Mouse (Mus musculus) heart, postnatal 14 days (tissue): ENCODE data around the gene Atp5h. TPM values are rescaled to one million over a fixed set of nuclear protein-coding genes. Genes with fewer than 3 reads are reported as not detected.
"Not testable (repeated sequence)": the region's sequence is repeated elsewhere in the genome, so short reads cannot be mapped to it uniquely, and the experiment has no call there.

Experiments used
- DNase-seq, 2 experiments: peaks; one replicate each; pipeline ENCODE4 v3.0.0; 2021 to 2022
- intact Hi-C: fragments of 180-260 bp; cut with DNase I; formaldehyde crosslinking; loops from one replicate; pipeline ENCODE4 v1.15.1; 2025
- long read RNA-seq, 2 experiments: library from polyadenylated mRNA; stranded (forward); transcript quantifications; one replicate each; pipeline ENCODE4 v2.0.0; 2021
- total RNA-seq, 2 experiments: library from RNA; stranded (reverse); gene quantifications; 2 replicates each; pipeline ENCODE4 v1.2.3; 2021

Gene Atp5h
- 1,000 to 10,000 TPM; 2,066 to 2,137 TPM for total RNA-seq
- long read RNA-seq, experiment 1, transcript Atp5h-201 (6 exons, 625 nt), result major isoform, 735 of 828 reads
- long read RNA-seq, experiment 1, transcript Atp5h-208 (5 exons, 486 nt), result minor isoform, 46 of 828 reads
- long read RNA-seq, experiment 1, transcript Atp5h-204 (4 exons, 510 nt), result minor isoform, 7 of 828 reads
- long read RNA-seq, experiment 1, partial matches to known transcripts, result 2 of 828 reads
- long read RNA-seq, experiment 1, other reads (novel, unspliced or antisense), result 30 of 828 reads
- long read RNA-seq, experiment 2, transcript Atp5h-208 (5 exons, 486 nt), result minor isoform, 51 of 850 reads
- long read RNA-seq, experiment 2, transcript Atp5h-201 (6 exons, 625 nt), result major isoform, 758 of 850 reads
- long read RNA-seq, experiment 2, transcript Atp5h-204 (4 exons, 510 nt), result minor isoform, 10 of 850 reads
- long read RNA-seq, experiment 2, partial matches to known transcripts, result 3 of 850 reads
- long read RNA-seq, experiment 2, other reads (novel, unspliced or antisense), result 21 of 850 reads

- DNase-seq, result peak; percentile 95 to 96
- intact Hi-C loops, result loop anchor here (5.0 kb wide), 1 partner anchor 118 kb away; the partner anchor contains the start of gene Sumo2
Observed at GRCm38 (mm10) chr11:115419531-115420237, at the start of gene Atp5h, which contains the start of gene Kctd2. Atp5h (minus strand) TSS chr11:115419962. Kctd2 (plus strand) TSS chr11:115420128.

- DNase-seq, result no peak
- intact Hi-C loops, result no loop called here
Observed at GRCm38 (mm10) chr11:115467217-115467618, 47.5 kb upstream of the Atp5h start.

GRCm38 (mm10) chr11:115464851-115465250 lies 45.1 kb upstream of the Atp5h start:
- intact Hi-C loops, result no loop called here

GRCm38 (mm10) chr11:115463397-115463796 lies 43.6 kb upstream of the Atp5h start:
- intact Hi-C loops, result no loop called here
- DNase-seq, result no peak

More at GRCm38 (mm10) chr11:115464851-115465250, 45.1 kb upstream of the Atp5h start:
- no peak for DNase-seq

DNA sequence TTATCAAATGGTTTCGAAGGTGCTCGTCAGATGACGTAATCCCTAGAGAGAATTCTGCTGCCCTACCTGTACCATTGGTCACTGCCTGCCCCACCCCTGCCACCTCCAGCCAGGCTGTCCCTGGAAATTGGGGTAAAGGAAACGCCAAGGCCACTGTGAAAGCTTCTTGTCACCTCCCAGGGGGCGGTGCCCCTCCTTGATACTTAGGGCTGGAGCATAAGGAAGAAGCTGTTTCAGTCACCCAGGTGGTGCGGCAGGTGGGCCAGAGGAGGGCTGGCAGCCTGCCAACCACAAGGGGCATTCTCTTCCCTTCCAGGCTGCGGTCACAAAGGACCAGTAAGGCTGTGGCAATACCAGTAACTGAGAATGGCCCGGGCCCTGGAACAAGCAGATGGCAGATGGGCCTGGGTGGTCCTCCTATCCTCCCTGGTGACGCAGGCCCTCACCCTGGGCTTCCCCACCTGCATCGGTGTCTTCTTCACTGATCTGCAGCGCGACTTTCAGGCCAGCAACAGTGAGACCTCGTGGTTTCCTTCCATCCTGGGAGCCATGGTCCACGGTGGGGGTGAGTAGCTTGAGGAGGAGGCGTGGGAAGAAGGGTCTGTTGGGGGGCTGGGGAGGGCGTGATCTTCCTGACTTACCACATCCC lies 42.6 kb upstream of the Atp5h start, which contains the start of gene Slc16a5:
TSS of gene Slc16a5 (plus strand) at position 232 of the 649 bp plus-strand sequence.
- no peak for DNase-seq
- intact Hi-C loops, result no loop called here

GRCm38 (mm10) chr11:115461846-115462242 lies 42.1 kb upstream of the Atp5h start:
- no peak for DNase-seq
- intact Hi-C loops, result no loop called here

DNA sequence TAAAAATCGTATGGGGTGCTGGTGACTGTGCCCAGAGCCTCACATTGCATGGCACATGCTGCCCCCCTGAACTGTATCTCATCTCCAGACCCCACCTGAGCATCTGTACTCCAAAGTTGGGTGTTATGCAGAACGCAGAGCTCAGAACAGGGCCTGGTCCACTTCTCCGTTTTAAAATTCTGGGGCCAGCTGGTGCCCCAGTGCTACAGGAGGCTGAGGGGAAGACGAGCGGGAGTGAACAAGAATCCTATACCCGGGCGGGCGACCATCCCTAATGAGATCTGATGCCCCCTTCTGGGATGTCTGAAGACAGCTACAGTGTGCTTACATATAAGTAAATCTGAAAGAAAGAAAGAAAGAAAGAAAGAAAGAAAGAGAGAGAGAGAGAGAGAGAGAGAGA lies 41.2 kb upstream of the Atp5h start:
- DNase-seq, result no peak
- intact Hi-C loops, result no loop called here

DNA sequence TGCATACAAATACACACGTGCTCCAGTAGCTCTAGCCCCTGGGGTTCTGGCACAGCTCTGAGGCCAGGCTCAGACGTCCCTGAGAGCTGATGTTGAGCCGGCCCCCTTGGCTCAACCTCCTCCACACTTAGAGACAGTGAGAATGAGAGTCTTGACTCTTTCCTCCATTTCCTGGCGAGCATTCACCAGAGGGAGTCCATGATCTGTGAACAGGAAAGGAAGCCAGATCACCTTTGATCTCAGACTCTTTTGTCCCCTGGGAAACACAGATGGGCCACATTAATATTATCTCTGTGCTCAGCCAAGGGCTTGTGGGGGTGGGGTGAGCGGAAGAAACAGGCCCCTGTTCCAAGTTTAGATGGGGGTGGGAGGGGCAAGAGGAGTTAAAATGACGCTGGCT lies 37.6 kb upstream of the Atp5h start:
- intact Hi-C loops, result no loop called here
- DNase-seq, result no peak

- intact Hi-C loops, result no loop called here
- no peak for DNase-seq
Observed at GRCm38 (mm10) chr11:115456182-115456581, 36.4 kb upstream of the Atp5h start.

DNA sequence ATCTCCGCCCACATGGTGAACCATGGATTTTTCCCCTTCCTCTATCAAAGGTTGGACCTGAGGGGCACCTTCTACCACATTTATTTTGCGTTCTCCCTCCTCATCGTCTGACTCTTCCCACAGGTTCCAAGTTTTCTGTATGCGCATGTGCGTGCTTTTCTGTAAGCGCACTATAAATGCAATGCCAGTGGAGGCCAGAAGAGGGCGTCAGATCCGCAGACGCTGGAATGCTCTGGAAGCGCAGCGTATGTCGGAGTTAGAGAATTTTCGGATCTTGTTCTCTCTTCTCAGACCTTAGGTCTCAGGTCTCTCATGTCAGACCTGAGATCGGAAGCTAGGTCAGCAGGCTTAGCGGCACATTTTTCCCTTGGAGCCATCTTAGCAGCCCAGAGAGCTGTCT lies 35.9 kb upstream of the Atp5h start:
- no peak for DNase-seq
- intact Hi-C loops, result no loop called here

DNA sequence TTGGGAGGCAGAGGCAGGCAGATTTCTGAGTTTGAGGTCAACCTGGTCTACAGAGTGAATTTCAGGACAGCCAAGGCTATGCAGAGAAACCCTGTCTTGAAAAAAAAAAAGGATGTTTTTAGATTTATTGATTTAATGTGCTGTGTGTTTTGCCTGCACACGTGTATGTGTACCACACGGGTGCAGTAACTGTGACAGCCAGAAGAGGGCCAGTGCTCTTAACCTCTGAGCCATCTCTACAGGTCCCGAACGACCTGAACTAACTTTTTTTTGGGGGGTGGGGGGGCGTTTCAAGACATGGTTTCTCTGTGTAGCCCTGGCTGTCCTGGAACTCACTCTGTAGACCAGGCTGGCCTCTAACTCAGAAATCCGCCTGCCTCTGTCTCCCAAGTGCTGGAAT lies 35.1 kb upstream of the Atp5h start:
- intact Hi-C loops, DNase-seq: not testable (repeated sequence)

DNA sequence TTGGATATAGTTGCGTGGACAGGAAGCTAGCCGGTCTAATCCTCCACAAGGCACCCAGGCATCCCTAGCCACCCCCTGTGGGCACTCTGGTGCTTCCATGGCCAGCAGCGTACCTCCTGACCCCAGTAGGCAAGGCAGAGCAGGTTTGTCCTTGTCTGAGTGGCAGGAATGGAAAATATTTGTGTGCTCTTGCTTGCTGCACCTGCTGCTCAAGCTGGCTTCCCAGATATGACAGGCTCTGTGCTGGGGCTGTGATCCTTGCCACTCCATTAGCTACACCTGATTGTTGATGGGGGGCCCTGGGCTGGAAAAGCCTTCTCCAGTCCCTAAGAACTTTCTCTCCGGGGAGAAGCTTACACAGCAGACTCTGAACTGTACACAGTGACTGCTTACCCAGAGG lies 33.5 kb upstream of the Atp5h start:
- intact Hi-C loops, result no loop called here
- DNase-seq, result no peak

- intact Hi-C loops, result no loop called here
- no peak for DNase-seq
Observed at GRCm38 (mm10) chr11:115452281-115452860, 32.6 kb upstream of the Atp5h start.

- DNase-seq, result no peak
- intact Hi-C loops, result no loop called here
Observed at GRCm38 (mm10) chr11:115451781-115452241, 32.0 kb upstream of the Atp5h start.

DNA sequence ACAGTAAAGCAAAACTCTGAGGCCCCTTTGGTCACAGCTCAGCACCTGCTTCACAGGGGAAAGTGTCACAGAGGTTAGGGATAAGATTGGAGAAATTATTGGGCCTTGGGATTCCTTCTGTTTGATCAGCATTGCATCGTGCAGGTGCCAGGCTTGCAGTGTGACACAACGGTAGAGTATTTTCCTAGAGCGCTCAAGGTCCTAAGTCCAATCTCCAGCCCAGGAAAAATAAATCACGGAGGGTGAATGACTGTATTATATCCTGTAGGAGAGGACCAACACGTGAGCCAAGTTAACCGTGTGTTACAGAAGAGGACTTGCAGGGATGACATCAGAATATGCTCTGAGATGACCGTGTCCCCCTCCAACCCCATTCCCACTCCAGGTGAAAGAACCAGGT lies 30.4 kb upstream of the Atp5h start:
- DNase-seq, result no peak
- intact Hi-C loops, result no loop called here

DNA sequence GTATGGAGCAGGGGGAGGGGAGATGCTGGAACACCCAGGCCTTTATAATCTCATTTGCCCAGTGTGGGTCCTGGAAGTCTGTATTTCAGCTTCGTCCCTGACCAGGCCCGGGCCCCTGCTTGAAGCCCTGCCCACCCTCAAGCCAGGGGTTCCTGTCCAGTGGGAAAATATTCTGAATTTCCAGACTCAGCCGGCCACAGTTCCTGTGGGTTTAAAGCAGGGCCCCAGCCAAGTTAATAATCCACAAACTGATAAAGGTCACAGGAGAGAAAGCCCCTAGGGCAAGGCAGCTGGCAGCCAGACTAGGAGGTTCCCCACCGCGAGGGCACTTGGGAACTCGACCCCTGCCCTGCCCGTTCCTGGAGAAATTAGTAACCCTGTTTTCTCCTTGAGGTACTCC lies 29.2 kb upstream of the Atp5h start:
- no peak for DNase-seq
- intact Hi-C loops, result no loop called here

DNA sequence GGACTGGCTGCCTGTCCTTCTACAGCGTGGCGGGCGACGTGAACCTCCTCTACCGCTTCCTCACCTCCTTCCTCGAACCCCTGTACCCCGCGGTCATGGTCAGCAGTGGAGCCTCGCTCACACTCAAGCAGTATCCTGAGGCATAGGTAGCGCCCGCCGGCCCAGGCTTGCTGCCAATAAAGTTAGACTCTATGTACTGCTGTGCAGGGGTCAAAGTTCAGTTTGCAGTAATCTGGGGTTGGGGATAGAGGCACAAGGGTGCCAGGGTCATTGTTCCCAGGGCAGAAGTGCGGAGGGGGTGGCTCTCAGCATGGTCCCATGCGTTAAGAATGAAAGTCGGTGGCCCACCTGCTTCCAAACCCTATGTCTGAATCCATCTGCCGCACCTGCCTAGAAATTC lies 28.3 kb upstream of the Atp5h start:
- DNase-seq, result no peak
- intact Hi-C loops, result no loop called here

- intact Hi-C loops, result no loop called here
- no peak for DNase-seq
Observed at GRCm38 (mm10) chr11:115447321-115447885, 27.6 kb upstream of the Atp5h start.

DNA sequence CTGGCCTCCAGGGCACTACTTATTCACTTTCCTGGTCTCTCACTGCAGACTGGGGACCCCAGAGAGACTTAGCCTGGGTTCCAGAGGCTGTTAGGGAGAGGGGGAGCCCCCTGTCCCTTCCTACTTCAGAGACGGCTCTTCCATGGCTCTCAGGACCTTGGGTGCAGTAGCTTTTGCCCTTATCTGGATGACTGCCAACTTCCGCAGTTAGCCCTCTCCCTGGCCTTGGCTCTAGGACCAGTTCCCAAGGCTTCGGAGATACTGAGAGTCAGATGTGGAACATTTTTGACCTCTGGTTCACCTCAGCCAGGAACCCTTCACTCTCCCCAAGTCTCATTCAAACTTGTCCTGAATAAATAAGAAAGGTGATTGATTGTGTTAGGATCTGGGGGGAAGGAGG lies 27.1 kb upstream of the Atp5h start:
- intact Hi-C loops, result no loop called here
- peak in 1 of 2 experiments; percentile 58 for DNase-seq

GRCm38 (mm10) chr11:115441417-115441816 lies 21.7 kb upstream of the Atp5h start:
- no peak for DNase-seq
- intact Hi-C loops, result no loop called here
